Mouse (Mus musculus): ENCODE measurements at regions not wholly inside any gene's neighbourhood (a gene's known extent, or its start where the extent isn't known, plus 50 kb on each side); places are given as distances from the start of the nearest gene placed in this dataset.

DNA sequence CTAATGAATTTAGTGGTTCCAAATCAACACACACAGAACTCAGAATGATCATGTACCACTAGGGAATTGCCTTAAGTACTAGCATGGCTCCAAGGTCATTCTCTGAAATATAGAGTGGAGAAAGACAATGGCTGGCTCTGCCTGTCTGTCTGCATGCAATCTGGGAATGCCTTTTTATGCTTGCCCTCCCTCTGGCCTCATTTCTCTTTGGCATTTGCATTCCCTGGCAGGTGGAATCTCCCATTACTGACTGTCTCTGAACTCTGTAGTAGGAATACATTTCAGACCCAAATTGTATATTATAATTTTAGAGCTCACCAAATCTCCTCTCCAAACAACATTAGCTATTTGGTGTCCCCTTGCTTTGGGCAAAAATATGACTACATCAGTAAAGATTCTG lies 335.0 kb downstream of the Ptprc start:
- TF ChIP-seq CTCF (IDR thresholded peaks at IDR 0.05; ENCODE audit: low read depth) = no peak
- ATAC-seq = no peak
- Histone ChIP-seq H3K4me1 (replicated peaks; ENCODE audit: control insufficient read depth, insufficient read depth, low read length) (no peaks in the 10 kb centered on the region), H3K9me3 (ENCODE audit: control insufficient read depth) (no peaks in the 10 kb centered on the region), H3K27ac (ENCODE audit: low read depth, low read length) (no peak overlapping the region), H3K9ac (ENCODE audit: low read depth, low read length) (no peak overlapping the region), H3K4me3 (ENCODE audit: low read depth, low read length) (no peak overlapping the region), H3K27me3 (replicated peaks; ENCODE audit: control insufficient read depth, insufficient read depth, low read length) (no peaks in the 10 kb centered on the region), H3K36me3 (ENCODE audit: control insufficient read depth, insufficient read depth) (no peaks in the 10 kb centered on the region), H3K4me2 (replicated peaks; ENCODE audit: low read depth) (no peak overlapping the region)

DNA sequence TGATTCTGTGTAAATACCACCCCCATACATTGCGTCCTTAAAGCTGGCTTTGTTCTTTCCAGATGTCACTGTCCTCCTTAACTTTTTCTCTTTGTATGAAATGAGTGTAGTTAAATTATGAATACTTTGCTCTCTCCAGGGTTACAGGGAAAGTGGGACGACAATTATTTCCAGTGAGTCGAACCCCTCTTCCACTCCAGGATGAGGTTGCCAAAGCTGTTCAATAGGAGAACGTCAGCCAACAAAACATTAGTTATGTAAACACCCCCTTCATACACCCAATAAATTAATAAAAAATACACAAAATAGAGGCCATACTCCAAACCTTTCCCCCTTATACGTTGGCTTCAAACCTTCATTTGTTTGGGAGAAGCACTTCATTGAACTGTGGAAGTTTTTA lies 335.8 kb downstream of the Ptprc start:
- Histone ChIP-seq H3K4me3 (ENCODE audit: low read depth, low read length) (no peak overlapping the region), H3K27me3 (replicated peaks; ENCODE audit: control insufficient read depth, insufficient read depth, low read length) (no peaks in the 10 kb centered on the region), H3K27ac (ENCODE audit: low read depth, low read length) (no peak overlapping the region), H3K9ac (ENCODE audit: low read depth, low read length) (no peak overlapping the region), H3K4me2 (replicated peaks; ENCODE audit: low read depth) (no peak overlapping the region), H3K4me1 (replicated peaks; ENCODE audit: control insufficient read depth, insufficient read depth, low read length) (no peaks in the 10 kb centered on the region), H3K36me3 (ENCODE audit: control insufficient read depth, insufficient read depth) (no peaks in the 10 kb centered on the region), H3K9me3 (ENCODE audit: control insufficient read depth) (no peaks in the 10 kb centered on the region)
- 48% methylated on average over 5 of the region's 5 CpGs for WGBS
- no peak for ATAC-seq
- TF ChIP-seq CTCF (IDR thresholded peaks at IDR 0.05; ENCODE audit: low read depth) = no peak

DNA sequence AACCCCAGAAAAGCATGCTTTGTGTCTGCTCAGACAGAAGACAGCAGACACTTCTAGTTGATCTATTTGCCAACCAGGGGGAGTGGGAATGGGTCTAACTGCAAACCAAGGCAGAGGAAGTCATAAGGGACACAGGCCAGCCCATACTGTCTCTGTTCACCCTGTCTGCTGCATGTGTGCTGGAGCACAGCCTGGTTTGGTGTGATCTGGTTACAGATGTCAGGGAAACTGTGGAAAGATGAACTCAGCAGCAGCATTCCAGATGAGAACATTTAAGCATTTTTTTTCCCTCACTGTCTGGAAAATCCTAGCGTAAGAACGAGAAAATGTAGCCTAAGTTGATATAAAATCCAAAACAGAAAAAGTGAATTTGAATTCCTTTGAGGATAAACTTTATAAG lies 336.2 kb downstream of the Ptprc start:
- Histone ChIP-seq H3K9me3 (ENCODE audit: control insufficient read depth) (no peaks in the 10 kb centered on the region), H3K9ac (ENCODE audit: low read depth, low read length) (no peak overlapping the region), H3K4me2 (replicated peaks; ENCODE audit: low read depth) (no peak overlapping the region), H3K27ac (ENCODE audit: low read depth, low read length) (no peak overlapping the region), H3K4me1 (replicated peaks; ENCODE audit: control insufficient read depth, insufficient read depth, low read length) (no peaks in the 10 kb centered on the region), H3K27me3 (replicated peaks; ENCODE audit: control insufficient read depth, insufficient read depth, low read length) (no peaks in the 10 kb centered on the region), H3K4me3 (ENCODE audit: low read depth, low read length) (no peak overlapping the region), H3K36me3 (ENCODE audit: control insufficient read depth, insufficient read depth) (no peaks in the 10 kb centered on the region)
- TF ChIP-seq CTCF (IDR thresholded peaks at IDR 0.05; ENCODE audit: low read depth) = no peak
- no peak for ATAC-seq
- WGBS = 72% methylated on average over 2 of the region's 2 CpGs

DNA sequence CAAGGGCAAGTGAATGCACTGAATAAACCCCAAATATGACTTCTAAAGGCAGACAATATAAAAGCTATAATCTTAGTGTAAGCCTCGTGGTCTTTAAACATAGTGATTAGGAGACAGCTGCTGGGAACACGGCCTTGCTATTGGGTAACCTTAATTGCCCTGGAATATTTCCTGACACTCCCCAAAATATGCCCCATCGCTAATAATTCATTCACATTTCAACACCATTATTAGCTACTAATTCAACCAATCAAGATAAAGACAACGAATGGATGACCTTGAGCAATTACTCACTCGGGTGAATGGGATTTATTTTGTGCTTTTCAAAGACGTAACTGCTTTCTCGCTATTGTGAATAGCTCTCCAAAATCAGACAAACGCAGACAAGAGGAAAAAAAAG lies 337.2 kb downstream of the Ptprc start:
- Histone ChIP-seq H3K27ac (ENCODE audit: low read depth, low read length) (no peak overlapping the region), H3K9ac (ENCODE audit: low read depth, low read length) (no peak overlapping the region), H3K4me2 (replicated peaks; ENCODE audit: low read depth) (no peak overlapping the region), H3K9me3 (ENCODE audit: control insufficient read depth) (no peaks in the 10 kb centered on the region), H3K4me3 (ENCODE audit: low read depth, low read length) (no peak overlapping the region), H3K27me3 (replicated peaks; ENCODE audit: control insufficient read depth, insufficient read depth, low read length) (no peaks in the 10 kb centered on the region), H3K36me3 (ENCODE audit: control insufficient read depth, insufficient read depth) (no peaks in the 10 kb centered on the region), H3K4me1 (replicated peaks; ENCODE audit: control insufficient read depth, insufficient read depth, low read length) (no peaks in the 10 kb centered on the region)
- no peak for TF ChIP-seq CTCF (IDR thresholded peaks at IDR 0.05; ENCODE audit: low read depth)
- WGBS = 47% methylated on average over 8 of the region's 8 CpGs
- no peak for ATAC-seq

DNA sequence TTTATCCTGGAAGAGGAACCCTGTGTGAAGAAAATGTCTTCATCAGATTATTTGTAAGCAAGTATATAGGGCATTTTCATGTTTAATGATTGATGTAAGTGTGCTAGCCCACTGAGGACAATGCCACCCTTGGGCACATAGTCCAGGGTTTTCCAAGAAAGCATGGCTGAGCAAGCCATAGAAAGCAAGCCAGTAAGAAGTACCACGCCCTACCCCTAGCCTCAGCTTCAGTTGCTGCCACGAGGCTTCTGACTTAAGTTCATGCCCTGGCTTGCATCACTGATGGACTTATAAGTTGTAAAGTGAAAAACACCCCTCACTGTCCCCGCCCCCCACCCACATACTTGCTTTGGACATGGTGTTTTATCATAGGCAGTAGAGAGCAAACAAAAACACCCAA lies 342.0 kb downstream of the Ptprc start:
- WGBS = 68% methylated on average over 3 of the region's 3 CpGs
- TF ChIP-seq CTCF (IDR thresholded peaks at IDR 0.05; ENCODE audit: low read depth) = no peak

DNA sequence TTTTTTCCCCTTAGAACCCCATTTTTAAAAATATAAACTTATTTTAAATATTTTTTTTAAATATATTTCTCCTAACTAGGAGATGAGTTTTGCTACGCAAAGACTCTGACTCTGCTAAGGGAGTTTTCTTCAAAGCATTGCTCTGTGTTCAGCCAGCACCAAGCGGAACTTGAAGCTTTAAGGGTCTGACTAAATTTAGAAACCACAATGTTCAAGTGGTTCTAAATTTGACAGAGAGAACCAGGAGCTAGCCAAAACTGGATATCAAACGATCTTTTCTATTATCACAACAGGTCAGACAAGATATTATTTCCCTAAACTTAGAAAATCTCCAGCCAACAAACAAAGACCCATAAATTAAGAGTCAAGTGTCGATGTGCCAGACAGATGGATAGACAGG lies 344.2 kb downstream of the Ptprc start:
- Histone ChIP-seq H3K9ac (ENCODE audit: low read depth, low read length) (no peak overlapping the region), H3K36me3 (ENCODE audit: control insufficient read depth, insufficient read depth) (no peaks in the 10 kb centered on the region), H3K4me2 (replicated peaks; ENCODE audit: low read depth) (no peak overlapping the region), H3K9me3 (ENCODE audit: control insufficient read depth) (no peaks in the 10 kb centered on the region), H3K4me3 (ENCODE audit: low read depth, low read length) (no peak overlapping the region), H3K27ac (ENCODE audit: low read depth, low read length) (no peak overlapping the region), H3K27me3 (replicated peaks; ENCODE audit: control insufficient read depth, insufficient read depth, low read length) (no peaks in the 10 kb centered on the region), H3K4me1 (replicated peaks; ENCODE audit: control insufficient read depth, insufficient read depth, low read length) (no peaks in the 10 kb centered on the region)
- WGBS = 57% methylated on average over 4 of the region's 4 CpGs
- no peak for TF ChIP-seq CTCF (IDR thresholded peaks at IDR 0.05; ENCODE audit: low read depth)
- no peak for ATAC-seq

More for the DNA sequence above, 342.0 kb downstream of the Ptprc start:
- no peak overlapping the region for H3K9ac ChIP-seq (ENCODE audit: low read depth, low read length)
- no peaks in the 10 kb centered on the region for H3K27me3 ChIP-seq (replicated peaks; ENCODE audit: control insufficient read depth, insufficient read depth, low read length)
- no peaks in the 10 kb centered on the region for H3K36me3 ChIP-seq (ENCODE audit: control insufficient read depth, insufficient read depth)
- H3K27ac ChIP-seq (ENCODE audit: low read depth, low read length) = no peak overlapping the region
- H3K4me2 ChIP-seq (replicated peaks; ENCODE audit: low read depth) = no peak overlapping the region
- no peaks in the 10 kb centered on the region for H3K9me3 ChIP-seq (ENCODE audit: control insufficient read depth)
- H3K4me1 ChIP-seq (replicated peaks; ENCODE audit: control insufficient read depth, insufficient read depth, low read length) = no peaks in the 10 kb centered on the region
- H3K4me3 ChIP-seq (ENCODE audit: low read depth, low read length) = no peak overlapping the region
- ATAC-seq = no peak

DNA sequence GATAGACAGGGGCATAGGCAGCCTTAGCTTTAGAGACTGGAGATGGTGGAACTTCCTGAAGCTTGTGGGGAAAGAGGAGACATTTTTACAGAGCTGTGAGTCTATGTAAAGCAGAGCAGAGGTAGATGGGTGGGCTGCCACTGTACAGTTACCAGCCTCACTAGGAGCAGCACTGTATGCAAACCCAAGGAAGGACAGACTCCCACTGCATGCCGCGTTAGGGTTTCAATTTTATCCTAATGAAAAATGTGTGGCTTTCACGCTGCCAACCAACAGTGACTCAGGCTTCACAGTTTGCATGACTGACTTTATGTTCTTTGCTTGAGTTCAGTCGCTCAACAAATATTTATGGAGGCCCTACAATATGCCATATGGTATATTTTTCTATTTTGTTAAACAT lies 348.1 kb downstream of the Ptprc start:
- WGBS = 64% methylated on average over 4 of the region's 4 CpGs
- no peak overlapping the region for H3K27ac ChIP-seq (ENCODE audit: low read depth, low read length)
- no peak for TF ChIP-seq CTCF (IDR thresholded peaks at IDR 0.05; ENCODE audit: low read depth)

More for the DNA sequence above, 348.1 kb downstream of the Ptprc start:
- Histone ChIP-seq H3K4me1 (replicated peaks; ENCODE audit: control insufficient read depth, insufficient read depth, low read length) (no peaks in the 10 kb centered on the region), H3K4me3 (ENCODE audit: low read depth, low read length) (no peak overlapping the region), H3K4me2 (replicated peaks; ENCODE audit: low read depth) (no peak overlapping the region), H3K36me3 (ENCODE audit: control insufficient read depth, insufficient read depth) (no peaks in the 10 kb centered on the region), H3K27me3 (replicated peaks; ENCODE audit: control insufficient read depth, insufficient read depth, low read length) (no peaks in the 10 kb centered on the region), H3K9ac (ENCODE audit: low read depth, low read length) (no peak overlapping the region), H3K9me3 (ENCODE audit: control insufficient read depth) (no peaks in the 10 kb centered on the region)
- ATAC-seq = no peak
